Mouse (Mus musculus) lung, postnatal 0 days (tissue): Measurements from ENCODE around the gene Atg10. TPM values are rescaled to one million over a fixed set of nuclear protein-coding genes. Genes with fewer than 3 reads are reported as not detected.

Experiments used
- ATAC-seq: fragments of 200-750 bp; cut with Nextera tagmentation; 2 replicates; pipeline ENCODE4 v1.8.0; 2017; ENCODE audit warnings: moderate library complexity
- DNase-seq: peaks from one replicate; pipeline ENCODE4 v3.0.0-alpha.2; 2016; ENCODE audit warnings: low spot score
- H3K27ac ChIP-seq: fragments of 300-500 bp; sonication (generic); 2 replicates; pipeline ENCODE4 v1.5.1; 2014; ENCODE audit warnings: antibody characterized with exemption, mild to moderate bottlenecking, low read length, mixed read lengths
- H3K27me3 ChIP-seq: fragments of 300-500 bp; sonication (generic); replicated peaks from 2 replicates; pipeline ENCODE4 v1.6.1; 2014; ENCODE audit warnings: low read length, mixed read lengths; ENCODE audit not compliant: insufficient read depth
- H3K36me3 ChIP-seq: fragments of 300-500 bp; sonication (generic); 2 replicates; pipeline ENCODE4 v1.6.1; 2014; ENCODE audit warnings: low read length, mixed read lengths; ENCODE audit not compliant: insufficient read depth
- H3K4me1 ChIP-seq: fragments of 300-500 bp; sonication (generic); 2 replicates; pipeline ENCODE4 v1.6.1; 2014; ENCODE audit warnings: antibody characterized with exemption, low read depth, low read length, mixed read lengths; ENCODE audit not compliant: insufficient read depth
- H3K4me2 ChIP-seq: fragments of 300-500 bp; sonication (generic); replicated peaks from 2 replicates; pipeline ENCODE4 v1.6.1; 2014; ENCODE audit warnings: low read depth, mild to moderate bottlenecking, low read length, moderate library complexity, mixed read lengths
- H3K4me3 ChIP-seq: fragments of 300-500 bp; sonication (generic); 2 replicates; pipeline ENCODE4 v1.5.1; 2014; ENCODE audit warnings: low read depth, low read length
- H3K9ac ChIP-seq: fragments of 300-500 bp; sonication (generic); replicated peaks from 2 replicates; pipeline ENCODE4 v1.6.1; 2014; ENCODE audit warnings: low read depth, mild to moderate bottlenecking
- H3K9me3 ChIP-seq: fragments of 300-500 bp; sonication (generic); 2 replicates; pipeline ENCODE4 v1.6.1; 2016; ENCODE audit warnings: low read length, mixed read lengths
- CTCF ChIP-seq: IDR thresholded peaks from 2 replicates; pipeline ENCODE4 v1.5.1; 2016; ENCODE audit warnings: antibody characterized with exemption, mild to moderate bottlenecking
- EP300 ChIP-seq: IDR thresholded peaks from 2 replicates; pipeline ENCODE4 v1.6.1; 2016; ENCODE audit warnings: antibody characterized with exemption, mild to moderate bottlenecking, control low read depth
- WGBS: fragments of 180-500 bp; shearing (Covaris S2); extraction: QIAGEN DNeasy Blood & Tissue Kit; methylation state at CpG from one replicate; pipeline ENCODE4 v1.1.7; 2014; 5-methylcytosine and 5-hydroxymethylcytosine counted together
- polyA plus RNA-seq: library from polyadenylated mRNA; unstranded; fragments of >200 nt; fragmentation: Nextera tagmentation; extraction: Ambion mirVana; gene quantifications from 2 replicates; pipeline ENCODE4 v1.2.1, GENCODE M21; 2015

Gene Atg10
- polyA plus RNA-seq, 1 experiment from 2014 or later = 14.7 TPM

DNA sequence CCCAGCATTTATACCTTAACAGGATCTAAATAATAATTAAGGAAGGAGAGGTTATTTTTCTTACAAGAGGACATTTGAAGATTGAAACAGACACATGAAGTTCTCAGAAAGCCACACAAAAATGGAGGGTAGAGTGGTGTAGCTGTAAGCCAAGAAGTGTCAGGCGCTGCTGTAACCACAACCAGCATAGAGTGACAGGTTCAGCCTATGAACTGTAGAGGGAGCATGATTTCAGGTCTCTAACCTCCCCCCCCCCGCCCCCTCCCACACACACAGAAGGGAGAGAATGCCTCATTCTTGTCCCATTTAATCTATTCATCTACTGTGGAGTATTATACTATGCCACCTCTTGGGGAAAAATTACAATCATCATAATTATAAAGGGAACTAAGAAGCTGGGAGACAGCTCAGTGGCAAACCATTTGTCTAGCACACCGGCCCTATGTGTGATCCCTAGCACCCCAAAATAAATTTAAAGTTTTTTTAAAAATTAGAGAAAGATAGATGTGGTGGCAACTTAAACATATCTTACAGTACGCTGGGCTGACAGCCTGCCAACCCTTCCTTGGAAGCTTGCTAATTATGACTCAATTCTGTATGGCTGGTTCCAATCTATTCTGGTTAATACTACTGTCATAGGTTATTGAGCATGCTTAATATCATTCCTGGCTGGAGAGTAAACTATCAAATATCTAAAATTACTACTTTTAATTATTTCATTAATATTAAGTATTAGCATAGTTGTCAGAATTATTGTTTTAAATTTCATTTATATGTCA lies 68.2 kb downstream of the Atg10 start:
- H3K27ac ChIP-seq = no peak overlapping the region
- H3K4me3 ChIP-seq = no peak overlapping the region
- H3K9me3 ChIP-seq = no peaks in the 10 kb centered on the region
- H3K36me3 ChIP-seq = no peaks in the 10 kb centered on the region
- no peak for ATAC-seq
- no peaks in the 10 kb centered on the region for H3K4me1 ChIP-seq
- no peak overlapping the region for H3K9ac ChIP-seq
- no peak for DNase-seq
- WGBS = 73% methylated on average over 4 of the region's 4 CpGs
- TF ChIP-seq EP300 (no peak), CTCF (no peak)
- no peak overlapping the region for H3K4me2 ChIP-seq
- no peaks in the 10 kb centered on the region for H3K27me3 ChIP-seq

DNA sequence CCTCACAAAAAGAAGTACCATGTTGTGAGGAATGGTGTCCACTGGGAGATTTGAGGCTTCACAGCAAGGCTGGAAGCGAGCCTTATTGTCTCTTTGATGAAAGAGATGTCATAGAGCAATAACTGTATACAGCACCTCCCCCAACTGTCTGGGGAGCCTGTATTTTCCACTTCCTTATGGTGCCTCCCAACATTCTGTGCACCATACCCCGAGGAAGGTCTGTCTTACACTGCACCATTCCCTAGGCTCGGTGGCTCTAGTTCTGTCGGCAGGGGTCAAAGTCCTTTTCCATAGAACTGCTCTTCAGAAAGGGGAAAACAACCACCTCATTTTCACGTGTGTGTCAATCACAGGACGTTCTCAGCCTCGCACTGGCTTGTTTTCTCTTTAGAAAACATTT lies 69.1 kb downstream of the Atg10 start:
- H3K4me2 ChIP-seq = no peak overlapping the region
- no peak for TF ChIP-seq CTCF
- TF ChIP-seq EP300 = no peak
- DNase-seq (no peak), ATAC-seq (no peak)
- H3K9me3 ChIP-seq = no peaks in the 10 kb centered on the region
- H3K27me3 ChIP-seq = no peaks in the 10 kb centered on the region
- H3K9ac ChIP-seq = no peak overlapping the region
- H3K4me1 ChIP-seq = no peaks in the 10 kb centered on the region
- no peaks in the 10 kb centered on the region for H3K36me3 ChIP-seq
- H3K4me3 ChIP-seq = no peak overlapping the region
- H3K27ac ChIP-seq = no peak overlapping the region
- 78% methylated on average over 7 of the region's 7 CpGs for WGBS

DNA sequence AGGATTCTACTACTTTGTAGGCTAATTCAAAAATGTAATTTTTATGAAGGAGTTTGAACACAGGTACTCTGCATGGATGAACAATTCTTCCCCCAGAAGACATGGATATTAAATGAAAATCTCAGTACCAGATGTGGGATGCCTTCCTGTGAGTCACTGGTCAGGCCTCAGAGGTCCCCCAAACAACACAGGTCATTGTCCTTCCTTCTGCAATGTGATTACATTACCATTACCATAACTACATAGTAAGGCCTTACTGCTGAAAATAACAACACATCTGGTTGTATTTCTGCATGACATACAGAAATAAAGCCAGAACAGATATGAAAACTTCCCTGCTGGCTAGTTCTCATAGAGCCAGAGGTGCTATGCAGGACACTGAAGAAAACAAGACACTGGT lies 87.4 kb downstream of the Atg10 start:
- no peak overlapping the region for H3K4me2 ChIP-seq
- H3K36me3 ChIP-seq = no peaks in the 10 kb centered on the region
- DNase-seq (no peak), ATAC-seq (no peak)
- no peaks in the 10 kb centered on the region for H3K27me3 ChIP-seq
- no peaks in the 10 kb centered on the region for H3K9me3 ChIP-seq
- H3K27ac ChIP-seq = no peak overlapping the region
- H3K9ac ChIP-seq = no peak overlapping the region
- H3K4me1 ChIP-seq = no peaks in the 10 kb centered on the region
- TF ChIP-seq EP300 = no peak
- no peak overlapping the region for H3K4me3 ChIP-seq

DNA sequence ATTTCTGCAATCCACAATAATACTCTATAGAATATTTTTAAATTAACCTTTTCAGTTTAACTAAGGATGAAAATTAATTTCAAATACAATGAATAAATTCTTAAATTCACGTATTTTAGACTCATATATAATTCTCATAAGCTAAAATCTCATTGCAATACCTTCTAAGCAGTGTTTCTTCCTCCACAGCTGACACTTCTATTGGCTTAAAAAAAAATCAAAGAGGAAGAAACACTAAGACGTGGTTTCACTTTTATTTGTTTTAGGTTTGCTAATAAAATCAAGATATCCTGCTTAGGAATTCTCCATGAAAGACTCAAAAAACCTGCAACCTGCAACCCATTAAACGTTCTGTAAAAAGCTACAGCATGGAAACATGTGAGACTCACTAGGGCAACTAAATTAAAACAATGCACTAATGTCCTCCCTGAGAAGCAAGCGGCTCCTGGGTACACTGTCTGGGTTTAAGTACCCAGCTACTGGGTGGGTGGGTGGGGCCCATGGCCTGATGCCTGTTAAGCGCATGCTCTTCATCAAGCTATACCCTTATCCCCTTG lies 90.4 kb downstream of the Atg10 start:
- Histone ChIP-seq H3K27ac (no peak overlapping the region), H3K9me3 (no peaks in the 10 kb centered on the region), H3K9ac (no peak overlapping the region), H3K27me3 (no peaks in the 10 kb centered on the region), H3K4me1 (no peaks in the 10 kb centered on the region), H3K4me2 (no peak overlapping the region), H3K36me3 (no peaks in the 10 kb centered on the region), H3K4me3 (no peak overlapping the region)
- ATAC-seq (no peak), DNase-seq (no peak)
- TF ChIP-seq EP300 = no peak
- TF ChIP-seq CTCF = no peak
- WGBS = 51% methylated on average over 5 of the region's 5 CpGs

DNA sequence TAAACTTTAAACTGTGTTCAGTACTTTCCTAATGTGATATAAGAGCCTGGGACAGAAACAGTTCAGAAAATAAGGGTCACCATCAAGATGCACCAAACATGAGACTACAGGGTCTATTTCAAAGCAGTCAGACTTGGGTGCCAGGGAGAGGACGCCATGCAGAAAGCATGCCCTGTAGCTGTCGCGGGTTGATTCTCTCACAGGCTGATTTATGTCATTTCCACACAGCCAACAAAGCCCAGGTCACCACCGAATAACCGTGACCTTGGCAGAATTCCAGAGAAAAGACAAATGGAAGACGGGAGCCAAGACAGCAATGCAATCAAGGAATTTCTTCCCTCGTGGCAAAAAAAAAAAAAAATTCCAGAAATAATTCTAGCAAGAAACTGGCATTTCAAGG lies 94.7 kb downstream of the Atg10 start:
- H3K27me3 ChIP-seq = no peaks in the 10 kb centered on the region
- peak; percentile 14 for DNase-seq
- WGBS = 27% methylated on average over 7 of the region's 7 CpGs
- no peaks in the 10 kb centered on the region for H3K4me1 ChIP-seq
- H3K36me3 ChIP-seq = no peaks in the 10 kb centered on the region
- H3K4me2 ChIP-seq = no peak overlapping the region
- H3K9ac ChIP-seq = no peak overlapping the region
- H3K4me3 ChIP-seq = no peak overlapping the region
- no peaks in the 10 kb centered on the region for H3K9me3 ChIP-seq
- TF ChIP-seq CTCF = no peak
- TF ChIP-seq EP300 = no peak
- H3K27ac ChIP-seq = no peak overlapping the region
- ATAC-seq = no peak

DNA sequence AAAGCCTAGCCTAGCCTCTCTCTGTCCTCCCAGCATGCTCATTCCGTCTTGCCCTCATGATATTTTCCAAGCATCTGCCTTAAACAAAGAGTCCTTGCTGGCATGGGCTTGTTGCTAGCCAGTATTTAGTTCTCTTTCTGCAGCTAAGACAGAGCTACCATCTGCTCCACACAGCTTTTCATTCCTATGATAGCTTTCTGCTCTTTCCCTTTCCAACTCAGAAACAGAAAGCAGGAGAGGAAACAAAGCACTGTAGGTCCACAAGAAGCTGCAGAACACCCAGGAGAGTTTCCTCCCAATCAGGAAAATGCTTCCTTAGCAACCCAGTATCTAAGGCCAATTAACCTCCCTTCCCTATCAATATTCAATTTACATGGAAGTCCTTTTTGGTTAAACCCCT lies 95.2 kb downstream of the Atg10 start:
- 69% methylated on average over 1 of the region's 1 CpGs for WGBS
- DNase-seq (no peak), ATAC-seq (no peak)

More for the DNA sequence above, 95.2 kb downstream of the Atg10 start:
- no peaks in the 10 kb centered on the region for H3K9me3 ChIP-seq
- no peak overlapping the region for H3K9ac ChIP-seq
- H3K27me3 ChIP-seq = no peaks in the 10 kb centered on the region
- no peak overlapping the region for H3K4me3 ChIP-seq
- H3K36me3 ChIP-seq = no peaks in the 10 kb centered on the region
- no peaks in the 10 kb centered on the region for H3K4me1 ChIP-seq
- no peak for TF ChIP-seq CTCF
- no peak for TF ChIP-seq EP300
- H3K27ac ChIP-seq = no peak overlapping the region
- no peak overlapping the region for H3K4me2 ChIP-seq
